Mouse (Mus musculus): Measurements from ENCODE around the gene Gm10061.

DNA sequence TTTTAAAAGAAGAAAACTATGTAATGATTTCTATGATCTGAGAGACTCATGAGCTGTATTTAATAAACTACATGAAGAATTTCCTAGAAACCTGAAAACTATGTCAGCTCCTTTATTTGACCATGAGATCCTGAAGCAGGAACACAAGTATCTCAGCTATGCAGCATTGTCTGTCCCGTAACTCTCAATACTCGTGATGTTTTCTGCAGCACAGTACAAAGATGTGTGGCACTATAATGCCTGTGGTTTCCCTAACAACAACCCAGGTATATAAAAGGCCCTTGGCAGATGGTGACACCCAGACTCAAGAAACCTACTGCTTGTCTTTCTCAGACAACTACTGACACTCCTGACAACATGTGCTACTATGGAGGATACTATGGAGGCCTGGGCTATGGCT lies 23.5 kb downstream of the Gm10061 start, which contains the start of gene 1110057P08Rik:
- TF ChIP-seq HCFC1 (IDR thresholded peaks at IDR 0.05; ENCODE audit: borderline replicate concordance, insufficient read depth, low read length) (no peak), MAFK (IDR thresholded peaks at IDR 0.05; ENCODE audit: insufficient read depth, low read depth, low read length) (no peak), ZNF384 (IDR thresholded peaks at IDR 0.05; ENCODE audit: low read depth, low read length) (no peak), ZC3H11A (IDR thresholded peaks at IDR 0.05; ENCODE audit: borderline replicate concordance, low read depth, low read length) (no peak), CHD2 (IDR thresholded peaks at IDR 0.05; ENCODE audit: low read depth, low read length) (no peak)

Measured in ES-E14 (cell line).